Mouse (Mus musculus): ENCODE measurements around the gene Tbc1d7. TPM values are rescaled to one million over a fixed set of nuclear protein-coding genes. Genes with fewer than 3 reads are reported as not detected.
A peak's percentile ranks its signal among the peaks of the same experiment; 100 is the strongest.

Tbc1d7 gene
- total and polyA plus RNA-seq, 2 experiments from 2014 or later = 14.8 to 70.5 TPM

GRCm38 (mm10) chr13:43134468-43134867, 36.8 kb downstream of the Tbc1d7 start:
- Histone ChIP-seq H3K27ac (ENCODE audit: low read depth) (peak overlapping the region; percentile 98), H3K4me2 (ENCODE audit: low read depth, low read length) (no peak overlapping the region), H3K4me3 (ENCODE audit: low read depth, low read length) (no peak overlapping the region), H3K4me1 (ENCODE audit: control insufficient read depth, insufficient read depth) (peaks cover 45% of the 10 kb centered on the region), H3K9me3 (replicated peaks; ENCODE audit: control insufficient read depth, low read length) (no peaks in the 10 kb centered on the region), H3K27me3 (ENCODE audit: control insufficient read depth, insufficient read depth, low read length) (no peaks in the 10 kb centered on the region), H3K9ac (replicated peaks; ENCODE audit: low read depth, low read length) (no peak overlapping the region), H3K36me3 (replicated peaks; ENCODE audit: control insufficient read depth, insufficient read depth, low read length) (no peaks in the 10 kb centered on the region)
- TF ChIP-seq CTCF (IDR thresholded peaks at IDR 0.05; ENCODE audit: low read depth) = no peak
- TF ChIP-seq EP300 (IDR thresholded peaks at IDR 0.05; ENCODE audit: low read depth) = peak; percentile 95
- peak; percentile 89 for DNase-seq (ENCODE audit: low spot score)
- peak; percentile 65 for ATAC-seq (ENCODE audit: insufficient read depth, low read depth)
- WGBS = 8% methylated on average over 4 of the region's 4 CpGs

- H3K4me3 ChIP-seq (ENCODE audit: low read depth, low read length) = no peak overlapping the region
- DNase-seq (ENCODE audit: low spot score) (peak; percentile 34), ATAC-seq (ENCODE audit: insufficient read depth, low read depth) (0 out of 2 replicates have a peak, but pooled peaks have one; percentile 18)
- no peaks in the 10 kb centered on the region for H3K36me3 ChIP-seq (replicated peaks; ENCODE audit: control insufficient read depth, insufficient read depth, low read length)
- TF ChIP-seq EP300 (IDR thresholded peaks at IDR 0.05; ENCODE audit: low read depth) (no peak), CTCF (IDR thresholded peaks at IDR 0.05; ENCODE audit: low read depth) (no peak)
- H3K4me2 ChIP-seq (ENCODE audit: low read depth, low read length) = no peak overlapping the region
- peak overlapping the region; percentile 98 for H3K27ac ChIP-seq (ENCODE audit: low read depth)
- H3K27me3 ChIP-seq (ENCODE audit: control insufficient read depth, insufficient read depth, low read length) = no peaks in the 10 kb centered on the region
- H3K4me1 ChIP-seq (ENCODE audit: control insufficient read depth, insufficient read depth) = peaks cover 45% of the 10 kb centered on the region
- 28% methylated on average over 7 of the region's 7 CpGs for WGBS
- H3K9me3 ChIP-seq (replicated peaks; ENCODE audit: control insufficient read depth, low read length) = no peaks in the 10 kb centered on the region
- H3K9ac ChIP-seq (replicated peaks; ENCODE audit: low read depth, low read length) = no peak overlapping the region
Observed at GRCm38 (mm10) chr13:43133400-43133799, 37.9 kb downstream of the Tbc1d7 start.

- TF ChIP-seq EP300 (IDR thresholded peaks at IDR 0.05; ENCODE audit: low read depth) (no peak), CTCF (IDR thresholded peaks at IDR 0.05; ENCODE audit: low read depth) (no peak)
- no peak for DNase-seq (ENCODE audit: low spot score)
- H3K27me3 ChIP-seq (ENCODE audit: control insufficient read depth, insufficient read depth, low read length) = no peaks in the 10 kb centered on the region
- H3K9me3 ChIP-seq (replicated peaks; ENCODE audit: control insufficient read depth, low read length) = no peaks in the 10 kb centered on the region
- H3K4me2 ChIP-seq (ENCODE audit: low read depth, low read length) = no peak overlapping the region
- ATAC-seq (ENCODE audit: insufficient read depth, low read depth) = no peak
- WGBS = 38% methylated on average over 9 of the region's 9 CpGs
- no peaks in the 10 kb centered on the region for H3K36me3 ChIP-seq (replicated peaks; ENCODE audit: control insufficient read depth, insufficient read depth, low read length)
- no peak overlapping the region for H3K9ac ChIP-seq (replicated peaks; ENCODE audit: low read depth, low read length)
- peaks cover 45% of the 10 kb centered on the region for H3K4me1 ChIP-seq (ENCODE audit: control insufficient read depth, insufficient read depth)
- peak overlapping the region; percentile 98 for H3K27ac ChIP-seq (ENCODE audit: low read depth)
- no peak overlapping the region for H3K4me3 ChIP-seq (ENCODE audit: low read depth, low read length)
Observed at GRCm38 (mm10) chr13:43132859-43133258, 38.4 kb downstream of the Tbc1d7 start.

- WGBS = 11% methylated on average over 10 of the region's 10 CpGs
- H3K36me3 ChIP-seq (replicated peaks; ENCODE audit: control insufficient read depth, insufficient read depth, low read length) = no peaks in the 10 kb centered on the region
- TF ChIP-seq EP300 (IDR thresholded peaks at IDR 0.05; ENCODE audit: low read depth) = peak; percentile 80
- no peak for TF ChIP-seq CTCF (IDR thresholded peaks at IDR 0.05; ENCODE audit: low read depth)
- no peaks in the 10 kb centered on the region for H3K27me3 ChIP-seq (ENCODE audit: control insufficient read depth, insufficient read depth, low read length)
- ATAC-seq (ENCODE audit: insufficient read depth, low read depth) (peak; percentile 81), DNase-seq (ENCODE audit: low spot score) (peak; percentile 97)
- peak overlapping the region; percentile 37 for H3K9ac ChIP-seq (replicated peaks; ENCODE audit: low read depth, low read length)
- no peak overlapping the region for H3K4me3 ChIP-seq (ENCODE audit: low read depth, low read length)
- peak overlapping the region; percentile 98 for H3K27ac ChIP-seq (ENCODE audit: low read depth)
- H3K4me1 ChIP-seq (ENCODE audit: control insufficient read depth, insufficient read depth) = peaks cover 45% of the 10 kb centered on the region
- H3K9me3 ChIP-seq (replicated peaks; ENCODE audit: control insufficient read depth, low read length) = no peaks in the 10 kb centered on the region
- no peak overlapping the region for H3K4me2 ChIP-seq (ENCODE audit: low read depth, low read length)
Observed at GRCm38 (mm10) chr13:43131741-43132191, 39.5 kb downstream of the Tbc1d7 start.

GRCm38 (mm10) chr13:43130161-43130560, 41.1 kb downstream of the Tbc1d7 start:
- H3K9ac ChIP-seq (replicated peaks; ENCODE audit: low read depth, low read length) = no peak overlapping the region
- peak overlapping the region; percentile 98; the same call in 1 of the 2 replicates for H3K27ac ChIP-seq (ENCODE audit: low read depth)
- no peak overlapping the region for H3K4me2 ChIP-seq (ENCODE audit: low read depth, low read length)
- WGBS = 80% methylated on average over 6 of the region's 6 CpGs
- ATAC-seq (ENCODE audit: insufficient read depth, low read depth) = no peak
- H3K4me3 ChIP-seq (ENCODE audit: low read depth, low read length) = no peak overlapping the region
- H3K27me3 ChIP-seq (ENCODE audit: control insufficient read depth, insufficient read depth, low read length) = no peaks in the 10 kb centered on the region
- TF ChIP-seq EP300 (IDR thresholded peaks at IDR 0.05; ENCODE audit: low read depth) (no peak), CTCF (IDR thresholded peaks at IDR 0.05; ENCODE audit: low read depth) (no peak)
- H3K9me3 ChIP-seq (replicated peaks; ENCODE audit: control insufficient read depth, low read length) = no peaks in the 10 kb centered on the region
- peaks cover 45% of the 10 kb centered on the region for H3K4me1 ChIP-seq (ENCODE audit: control insufficient read depth, insufficient read depth)
- DNase-seq (ENCODE audit: low spot score) = no peak
- H3K36me3 ChIP-seq (replicated peaks; ENCODE audit: control insufficient read depth, insufficient read depth, low read length) = no peaks in the 10 kb centered on the region

- Histone ChIP-seq H3K9ac (replicated peaks; ENCODE audit: low read depth, low read length) (no peak overlapping the region), H3K4me3 (ENCODE audit: low read depth, low read length) (no peak overlapping the region), H3K27me3 (ENCODE audit: control insufficient read depth, insufficient read depth, low read length) (no peaks in the 10 kb centered on the region), H3K9me3 (replicated peaks; ENCODE audit: control insufficient read depth, low read length) (no peaks in the 10 kb centered on the region), H3K4me1 (ENCODE audit: control insufficient read depth, insufficient read depth) (peaks cover 13% of the 10 kb centered on the region), H3K27ac (ENCODE audit: low read depth) (peak overlapping the region; percentile 52), H3K36me3 (replicated peaks; ENCODE audit: control insufficient read depth, insufficient read depth, low read length) (no peaks in the 10 kb centered on the region), H3K4me2 (ENCODE audit: low read depth, low read length) (no peak overlapping the region; the same call in 1 of the 2 replicates)
- WGBS = 52% methylated on average over 3 of the region's 4 CpGs
- 0 out of 2 replicates have a peak, but pooled peaks have one; percentile 4 for ATAC-seq (ENCODE audit: insufficient read depth, low read depth)
- no peak for TF ChIP-seq CTCF (IDR thresholded peaks at IDR 0.05; ENCODE audit: low read depth)
- no peak for TF ChIP-seq EP300 (IDR thresholded peaks at IDR 0.05; ENCODE audit: low read depth)
- no peak for DNase-seq (ENCODE audit: low spot score)
Observed at GRCm38 (mm10) chr13:43124683-43125074, 46.6 kb downstream of the Tbc1d7 start.
